Mouse (Mus musculus): ENCODE measurements around the gene Ubfd1. TPM values are rescaled to one million over a fixed set of nuclear protein-coding genes. Genes with fewer than 3 reads are reported as not detected.

Gene Ubfd1
- polyA plus RNA-seq, 1 experiment: not detected

DNA sequence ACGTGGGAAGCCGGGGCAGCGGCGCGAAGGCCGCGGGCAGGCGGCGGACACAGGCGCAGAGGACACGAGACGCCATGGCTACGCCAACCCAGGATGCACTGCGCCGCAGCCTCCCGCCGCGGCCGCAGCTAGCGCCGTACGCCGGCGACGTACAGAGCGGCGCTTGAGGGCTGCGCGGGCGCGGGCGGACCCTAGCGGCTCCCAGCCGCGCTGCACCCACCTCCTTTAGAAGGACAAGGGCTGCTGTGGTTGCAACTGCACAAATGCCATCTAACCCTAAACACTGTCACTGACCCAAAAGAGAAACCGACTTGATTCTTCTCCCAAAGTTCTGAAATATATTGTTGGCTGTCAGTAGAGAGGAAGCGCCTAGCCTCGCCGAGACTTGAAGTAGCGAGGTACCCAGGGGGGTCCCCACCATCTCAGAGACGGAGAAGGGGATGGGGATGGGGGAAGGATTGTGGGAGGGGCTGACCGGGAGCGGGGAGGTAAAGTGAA, 34.8 kb downstream of the Ubfd1 start, which contains the start of gene Ndufab1:
Ndufab1 (minus strand) TSS at position 140 of the 498 bp plus-strand sequence.
- Histone ChIP-seq H3K4me1 (ENCODE audit: control insufficient read depth, insufficient read depth, low read length) (peaks cover 2% of the 10 kb centered on the region; the same call in 1 of the 2 replicates), H3K27ac (ENCODE audit: insufficient read depth, low read depth, low read length) (peak within 1 kb of the TSS; percentile 90), H3K4me3 (ENCODE audit: insufficient read depth, low read depth, low read length) (peak within 1 kb of the TSS; percentile 73)
- under 1% methylated on average over 43 of the region's 43 CpGs for WGBS
- peak; percentile 37; the same call in 1 of the 2 replicates for TF ChIP-seq POLR2A (IDR thresholded peaks at IDR 0.05; ENCODE audit: insufficient read depth, low read depth, low read length)
- TF ChIP-seq CTCF (IDR thresholded peaks at IDR 0.05; ENCODE audit: insufficient read depth, low read depth, low read length): peak; percentile 93

DNA sequence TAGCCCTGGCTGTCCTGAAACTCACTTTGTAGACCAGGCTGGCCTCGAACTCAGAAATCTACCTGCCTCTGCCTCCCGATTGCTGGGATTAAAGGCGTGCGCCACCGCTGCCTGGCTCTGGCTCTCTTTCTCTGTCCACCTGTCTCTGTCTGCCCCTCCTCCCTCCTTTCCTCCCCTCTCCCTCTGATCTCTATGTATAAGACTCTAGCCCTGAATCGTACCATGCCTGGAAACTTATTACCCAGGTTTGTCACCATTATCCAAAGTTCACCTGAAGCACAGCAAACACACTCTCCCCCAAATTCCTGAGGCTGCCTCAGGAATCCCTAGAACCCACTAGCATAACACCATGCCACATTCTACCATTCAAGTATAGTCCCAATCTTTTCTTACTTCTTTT, 41.2 kb downstream of the Ubfd1 start:
- no peaks in the 10 kb centered on the region for H3K4me1 ChIP-seq (ENCODE audit: control insufficient read depth, insufficient read depth, low read length)
- 96% methylated on average over 6 of the region's 6 CpGs for WGBS
- no peak overlapping the region for H3K27ac ChIP-seq (ENCODE audit: insufficient read depth, low read depth, low read length)
- TF ChIP-seq POLR2A (IDR thresholded peaks at IDR 0.05; ENCODE audit: insufficient read depth, low read depth, low read length): no peak
- TF ChIP-seq CTCF (IDR thresholded peaks at IDR 0.05; ENCODE audit: insufficient read depth, low read depth, low read length): no peak
- no peak overlapping the region for H3K4me3 ChIP-seq (ENCODE audit: insufficient read depth, low read depth, low read length)

DNA sequence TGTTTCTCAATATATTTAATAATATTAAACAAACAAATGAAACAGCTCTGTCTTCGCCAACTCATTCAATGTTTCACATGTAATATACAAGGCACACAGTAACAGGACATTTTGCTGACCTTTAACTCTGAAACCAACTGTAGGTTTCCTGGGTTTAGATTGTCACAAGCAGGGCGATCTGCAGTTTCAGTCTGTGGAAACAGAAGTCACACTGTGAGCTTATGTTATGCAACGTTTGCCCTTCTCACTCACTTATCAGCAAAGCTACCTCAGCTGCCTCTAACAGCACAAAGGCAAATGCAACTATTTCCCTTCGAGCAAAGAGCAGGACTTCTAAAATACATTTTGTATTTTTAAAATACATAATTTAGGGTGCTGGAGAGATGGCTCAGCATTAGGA, 56.5 kb downstream of the Ubfd1 start:
- Histone ChIP-seq H3K4me3 (ENCODE audit: insufficient read depth, low read depth, low read length) (no peak overlapping the region), H3K27ac (ENCODE audit: insufficient read depth, low read depth, low read length) (no peak overlapping the region), H3K4me1 (ENCODE audit: control insufficient read depth, insufficient read depth, low read length) (no peaks in the 10 kb centered on the region)
- WGBS: 88% methylated on average over 4 of the region's 4 CpGs
- no peak for TF ChIP-seq CTCF (IDR thresholded peaks at IDR 0.05; ENCODE audit: insufficient read depth, low read depth, low read length)
- no peak for TF ChIP-seq POLR2A (IDR thresholded peaks at IDR 0.05; ENCODE audit: insufficient read depth, low read depth, low read length)

DNA sequence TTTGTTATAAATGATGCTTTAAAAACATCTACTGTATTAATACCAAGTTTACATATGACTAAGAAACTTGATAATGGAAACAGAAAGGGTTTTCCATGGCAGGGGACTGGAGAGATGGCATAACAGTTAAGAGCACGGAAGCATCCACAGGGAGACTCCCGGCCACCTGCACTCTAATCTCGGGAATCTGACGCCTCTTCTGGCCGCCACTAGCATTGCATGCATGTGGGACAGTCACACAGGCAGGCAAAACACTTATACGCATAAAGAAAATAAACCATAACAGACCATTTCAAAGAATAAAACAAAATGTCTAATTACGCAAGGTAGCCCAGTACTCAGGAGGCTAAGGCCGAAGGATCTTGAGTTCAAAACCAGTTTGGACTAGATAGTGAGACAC, 58.7 kb downstream of the Ubfd1 start:
- TF ChIP-seq CTCF (IDR thresholded peaks at IDR 0.05; ENCODE audit: insufficient read depth, low read depth, low read length) (no peak), POLR2A (IDR thresholded peaks at IDR 0.05; ENCODE audit: insufficient read depth, low read depth, low read length) (no peak)
- H3K4me1 ChIP-seq (ENCODE audit: control insufficient read depth, insufficient read depth, low read length): no peaks in the 10 kb centered on the region
- no peak overlapping the region for H3K4me3 ChIP-seq (ENCODE audit: insufficient read depth, low read depth, low read length)
- WGBS: 76% methylated on average over 8 of the region's 8 CpGs
- no peak overlapping the region for H3K27ac ChIP-seq (ENCODE audit: insufficient read depth, low read depth, low read length)

DNA sequence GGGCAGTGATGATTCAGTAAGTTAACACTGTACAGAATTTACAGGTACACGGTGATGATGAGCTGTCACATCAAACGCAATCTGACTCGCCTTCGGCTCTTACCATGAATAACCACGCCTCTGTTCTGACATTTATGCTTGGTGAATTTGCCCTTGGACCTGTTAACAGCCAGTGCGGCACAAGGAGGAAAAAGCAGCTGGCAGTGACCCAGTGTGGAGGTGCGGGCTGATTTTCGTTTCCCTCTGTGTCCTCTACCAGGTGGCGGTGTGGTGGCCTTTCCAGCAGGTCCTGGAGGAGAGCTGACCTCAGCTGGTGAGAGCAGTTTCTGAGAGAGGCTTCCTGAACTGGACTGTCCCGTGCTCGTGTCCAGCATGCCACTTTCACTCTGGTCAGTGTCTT, 60.0 kb downstream of the Ubfd1 start:
- no peak for TF ChIP-seq POLR2A (IDR thresholded peaks at IDR 0.05; ENCODE audit: insufficient read depth, low read depth, low read length)
- TF ChIP-seq CTCF (IDR thresholded peaks at IDR 0.05; ENCODE audit: insufficient read depth, low read depth, low read length): no peak
- 95% methylated on average over 11 of the region's 11 CpGs for WGBS
- H3K27ac ChIP-seq (ENCODE audit: insufficient read depth, low read depth, low read length): no peak overlapping the region
- H3K4me3 ChIP-seq (ENCODE audit: insufficient read depth, low read depth, low read length): no peak overlapping the region
- no peaks in the 10 kb centered on the region for H3K4me1 ChIP-seq (ENCODE audit: control insufficient read depth, insufficient read depth, low read length)

Other genes with a start within 250 kb of the Ubfd1 start
- not detected in 2 replicates for gene Scnn1b, start 202.1 kb upstream of the Ubfd1 start, polyA plus RNA-seq (2012; ENCODE audit: insufficient read depth, insufficient read length, low replicate concordance, missing spikeins)
- not detected in 2 replicates for gene Cog7, start 85.5 kb upstream of the Ubfd1 start, polyA plus RNA-seq (2012; ENCODE audit: insufficient read depth, insufficient read length, low replicate concordance, missing spikeins)
- not detected in 2 replicates for gene Gga2, start 46.0 kb upstream of the Ubfd1 start, polyA plus RNA-seq (2012; ENCODE audit: insufficient read depth, insufficient read length, low replicate concordance, missing spikeins)
- not detected in 2 replicates for gene Ears2, start 88 bp downstream of the Ubfd1 start, polyA plus RNA-seq (2012; ENCODE audit: insufficient read depth, insufficient read length, low replicate concordance, missing spikeins)
- gene Ndufab1, start 34.7 kb downstream of the Ubfd1 start, polyA plus RNA-seq (2012; ENCODE audit: insufficient read depth, insufficient read length, low replicate concordance, missing spikeins): not detected in 2 replicates
- gene Palb2, start 65.8 kb downstream of the Ubfd1 start, polyA plus RNA-seq (2012; ENCODE audit: insufficient read depth, insufficient read length, low replicate concordance, missing spikeins): not detected in 2 replicates
- not detected in 2 replicates for gene Dctn5, start 65.9 kb downstream of the Ubfd1 start, polyA plus RNA-seq (2012; ENCODE audit: insufficient read depth, insufficient read length, low replicate concordance, missing spikeins)
- gene Plk1, start 92.3 kb downstream of the Ubfd1 start, polyA plus RNA-seq (2012; ENCODE audit: insufficient read depth, insufficient read length, low replicate concordance, missing spikeins): not detected in 2 replicates
- not detected in 2 replicates for gene Ern2, start 119.0 kb downstream of the Ubfd1 start, polyA plus RNA-seq (2012; ENCODE audit: insufficient read depth, insufficient read length, low replicate concordance, missing spikeins)
- not detected in 2 replicates for gene Chp2, start 152.3 kb downstream of the Ubfd1 start, polyA plus RNA-seq (2012; ENCODE audit: insufficient read depth, insufficient read length, low replicate concordance, missing spikeins)
- gene Prkcb, start 221.6 kb downstream of the Ubfd1 start, polyA plus RNA-seq (2012; ENCODE audit: insufficient read depth, insufficient read length, low replicate concordance, missing spikeins): 270 and 694 TPM in 2 replicates